Mouse (Mus musculus) adrenal gland, adult 2 months (tissue): Measurements from ENCODE around the gene Zfpm1. TPM values are rescaled to one million over a fixed set of nuclear protein-coding genes. Genes with fewer than 3 reads are reported as not detected.

Experiments used
- DNase-seq: peaks from one replicate; pipeline ENCODE4 v3.0.0; 2021
- polyA plus RNA-seq: library from polyadenylated mRNA; depleted of rRNA; stranded (reverse); fragments of >200 nt; gene quantifications from 2 replicates; pipeline ENCODE4 v1.2.3, GENCODE M21; 2012
- total RNA-seq, 2 experiments: library from RNA; stranded (reverse); gene quantifications; 2 replicates each; pipeline ENCODE4 v1.2.3; 2021

Zfpm1 gene
- total and polyA plus RNA-seq, 3 experiments: 16.0 to 37.4 (median 24.2) TPM

DNA sequence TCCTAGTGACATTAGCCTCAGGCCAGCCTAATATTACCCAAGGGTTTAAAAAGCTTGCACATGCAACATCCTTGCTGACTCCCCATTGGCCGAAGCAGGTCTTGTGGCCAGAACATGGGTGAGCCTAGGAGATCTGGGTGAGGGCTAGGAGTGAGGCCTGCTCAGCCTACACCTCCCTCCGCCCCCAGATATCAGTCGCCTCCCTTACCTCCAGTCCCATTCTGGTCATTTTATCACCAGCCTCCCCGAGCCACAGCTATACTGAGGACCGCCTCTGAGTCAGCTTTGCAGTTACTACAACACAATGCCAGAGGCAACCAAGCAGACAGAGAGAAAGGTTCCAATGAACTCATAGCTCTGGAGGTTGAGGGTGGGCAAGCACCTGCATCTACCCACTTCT lies 5.6 kb upstream of the Zfpm1 start:
- no peak for DNase-seq

DNA sequence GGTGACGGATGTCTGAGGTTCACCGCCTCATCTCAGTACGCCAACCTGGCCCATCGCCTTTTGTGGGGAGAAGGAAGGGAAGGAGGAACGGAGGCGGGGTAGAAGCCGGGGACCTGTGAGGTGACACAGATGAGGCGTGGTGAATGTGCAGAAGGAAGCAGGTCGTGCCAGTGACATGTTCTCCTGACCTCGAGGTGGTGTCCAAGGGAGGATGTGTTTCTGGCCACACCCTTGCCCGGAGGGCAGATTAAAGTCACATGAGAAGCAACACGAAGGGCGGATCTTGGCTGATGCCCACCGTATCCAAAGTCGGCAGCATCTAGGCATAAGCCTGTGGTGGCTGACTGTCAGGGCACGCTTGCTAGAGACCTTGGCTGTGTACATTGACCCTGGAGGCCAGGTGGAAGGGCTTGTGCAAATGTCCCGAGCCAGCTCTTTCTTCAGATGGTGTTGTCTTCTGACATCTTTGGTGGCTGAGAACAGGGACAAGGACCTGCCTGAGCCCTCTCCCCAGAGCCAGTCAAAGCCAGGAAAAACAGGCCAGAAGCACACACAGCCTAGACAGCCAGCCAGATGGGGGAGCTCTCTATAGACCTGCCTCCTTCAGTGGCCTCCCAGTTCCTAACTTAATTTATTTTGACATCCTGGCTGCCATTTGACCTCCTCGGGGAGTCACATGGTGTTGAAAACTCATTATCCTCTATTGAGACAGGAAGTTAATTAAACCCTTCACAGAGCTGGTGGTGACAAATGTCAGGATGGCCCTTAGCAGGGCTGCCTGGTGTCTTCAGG lies 4.5 kb upstream of the Zfpm1 start:
- DNase-seq: peak; percentile 29

- no peak for DNase-seq
These were observed 1.8 kb upstream of the Zfpm1 start for GRCm38 (mm10) chr8:122280156-122280555.

DNA sequence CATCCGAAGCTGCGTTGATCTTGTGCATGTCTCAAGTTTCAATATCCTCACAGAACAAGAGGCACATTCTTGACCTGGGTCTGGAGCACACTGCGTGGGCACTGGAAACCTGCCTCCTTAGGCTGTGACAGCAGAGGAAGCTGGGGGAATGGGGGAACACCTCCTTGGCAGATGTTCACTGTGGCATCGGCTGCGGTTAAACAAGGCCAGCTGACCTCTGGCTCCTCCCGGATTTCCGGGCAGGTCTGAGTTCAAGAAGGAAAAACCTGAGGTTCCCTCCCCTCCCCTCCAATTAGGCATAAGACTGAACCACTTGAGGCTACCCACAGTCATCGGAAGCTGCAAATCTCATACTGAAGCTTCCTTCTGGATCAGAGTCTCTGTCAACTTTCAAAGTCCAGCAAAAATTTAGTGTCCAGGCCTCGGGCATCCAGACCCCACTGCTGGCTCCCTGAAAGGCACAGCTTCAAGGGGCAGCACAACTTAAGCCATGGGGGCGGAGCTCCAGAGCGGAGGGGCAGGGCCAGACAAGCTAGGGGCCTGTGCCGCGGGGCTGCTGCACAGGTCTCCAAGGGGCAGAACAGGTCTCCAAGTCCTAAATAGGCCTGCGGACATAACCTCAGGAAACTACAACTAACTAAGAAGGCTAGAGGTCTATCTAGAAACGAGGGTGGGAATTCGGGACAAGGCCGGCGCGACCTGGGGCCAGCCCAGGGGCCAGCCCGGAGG lies 1.2 kb upstream of the Zfpm1 start:
- DNase-seq: no peak

GRCm38 (mm10) chr8:122281317-122282034 lies 465 bp upstream of the Zfpm1 start:
- DNase-seq: peak; percentile 100

DNA sequence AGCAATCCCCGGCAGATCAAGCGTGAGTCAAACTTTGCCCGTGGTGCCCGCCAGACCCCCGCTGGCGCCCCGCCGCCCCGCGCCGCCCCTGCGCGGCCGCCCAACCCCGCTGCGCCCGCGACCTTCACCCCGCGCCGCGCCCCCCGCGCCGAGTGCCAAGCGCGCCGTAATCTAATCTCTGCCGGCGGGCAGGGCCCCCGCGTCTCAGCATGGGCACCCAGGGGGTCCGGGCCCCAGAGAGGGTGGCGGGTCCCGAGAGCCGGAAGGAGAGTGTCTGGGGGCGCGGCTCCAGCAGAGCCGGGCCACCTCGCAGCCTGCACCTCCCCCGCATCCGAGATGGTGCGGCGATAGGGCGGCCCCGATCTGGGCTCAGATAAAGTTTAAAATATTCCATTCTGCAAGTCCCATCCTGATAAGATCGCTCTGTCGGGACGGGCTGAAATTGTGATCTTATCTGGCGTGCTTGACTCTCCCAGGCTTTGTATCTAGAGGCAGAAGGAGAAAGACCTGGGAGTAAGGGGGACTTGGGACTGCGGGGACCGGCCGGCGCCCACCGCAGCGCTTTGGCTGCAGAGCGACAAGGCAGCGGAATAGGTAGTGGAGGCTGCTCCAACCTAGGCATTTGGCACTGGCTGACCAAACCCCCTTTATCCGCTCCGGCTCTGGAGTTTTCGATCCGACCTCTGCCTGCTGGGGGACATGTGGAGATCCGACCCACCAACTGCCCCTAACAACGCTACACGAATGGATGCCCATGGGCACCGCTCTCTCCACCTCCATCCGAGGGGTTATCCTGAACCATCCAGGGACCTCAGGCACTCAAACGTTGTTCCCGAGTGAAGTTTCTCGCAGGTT lies 787 bp downstream of the Zfpm1 start:
- DNase-seq: peak; percentile 60

DNA sequence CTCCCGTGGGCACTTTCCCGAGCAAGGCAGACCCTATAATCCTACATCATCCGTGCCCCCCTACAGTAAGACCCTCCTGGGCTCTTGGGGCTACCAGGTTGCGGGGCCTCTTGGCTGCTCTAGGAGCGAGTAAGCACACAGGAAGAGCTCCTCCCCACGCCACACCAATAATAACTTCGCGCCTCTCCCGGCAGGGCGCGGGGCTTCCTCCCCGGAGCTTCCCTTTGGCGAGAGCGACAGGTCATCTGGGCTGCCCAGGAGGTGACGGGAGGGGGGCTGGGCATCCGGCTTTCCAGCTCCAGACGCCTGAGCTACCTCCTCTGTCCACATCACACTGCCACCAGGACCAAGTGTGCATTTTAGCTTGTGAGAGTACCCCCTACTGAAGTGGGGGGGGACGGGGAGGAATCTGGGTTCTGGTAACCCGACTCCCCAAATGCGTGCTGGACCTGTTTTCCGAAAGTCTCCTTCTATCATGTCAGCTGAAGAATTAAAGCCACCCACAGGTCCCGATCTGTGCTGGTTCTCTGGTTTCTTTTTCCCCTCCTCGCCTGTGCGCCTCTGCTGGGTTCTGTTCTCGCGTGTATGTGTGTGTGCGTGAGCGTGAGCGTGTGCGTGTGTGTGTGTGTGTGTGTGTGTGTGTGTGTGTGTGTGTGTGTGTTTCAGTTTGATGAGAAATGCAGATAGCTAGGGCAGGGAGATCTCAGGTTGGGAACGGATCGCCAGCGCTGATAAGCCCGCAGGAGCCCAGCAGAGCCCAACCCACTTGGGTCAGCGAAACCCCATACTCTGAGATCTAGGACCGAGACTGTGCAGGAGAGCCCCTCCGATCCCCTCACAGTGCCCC lies 1.6 kb downstream of the Zfpm1 start:
- peak; percentile 83 for DNase-seq

- DNase-seq: peak; percentile 69
These were observed 2.3 kb downstream of the Zfpm1 start for GRCm38 (mm10) chr8:122284203-122284658.

DNA sequence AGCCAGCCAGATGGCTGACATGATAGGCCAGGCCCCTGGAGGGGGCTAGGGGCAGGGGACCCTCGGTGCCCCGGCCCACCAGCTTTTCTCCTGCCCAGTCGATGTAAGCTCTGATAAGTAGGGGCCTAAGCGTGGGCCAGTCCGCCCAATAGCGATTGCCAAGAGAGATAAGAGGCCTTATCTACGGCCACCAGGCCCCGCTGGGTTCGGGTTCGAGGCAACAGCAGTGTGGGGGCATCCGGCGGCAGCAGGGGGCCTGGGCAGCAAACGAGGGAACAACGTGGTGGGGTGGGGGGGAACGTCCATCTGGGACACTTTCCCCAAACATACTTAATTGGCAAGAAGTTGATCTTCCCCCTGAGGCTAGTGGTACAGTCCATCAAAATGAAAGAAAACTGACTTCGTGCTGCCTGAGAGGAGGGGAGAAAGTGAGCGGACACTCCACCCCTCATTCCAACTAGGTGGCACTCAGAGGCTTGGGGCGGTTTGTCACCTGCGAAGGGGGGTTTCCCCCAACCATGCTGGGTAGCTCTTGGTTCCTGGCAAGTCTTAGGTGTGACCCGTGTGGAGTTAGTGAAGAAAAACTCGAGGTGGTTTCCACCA lies 2.8 kb downstream of the Zfpm1 start:
- DNase-seq: peak; percentile 26

GRCm38 (mm10) chr8:122285727-122286126 lies 3.8 kb downstream of the Zfpm1 start:
- no peak for DNase-seq

DNA sequence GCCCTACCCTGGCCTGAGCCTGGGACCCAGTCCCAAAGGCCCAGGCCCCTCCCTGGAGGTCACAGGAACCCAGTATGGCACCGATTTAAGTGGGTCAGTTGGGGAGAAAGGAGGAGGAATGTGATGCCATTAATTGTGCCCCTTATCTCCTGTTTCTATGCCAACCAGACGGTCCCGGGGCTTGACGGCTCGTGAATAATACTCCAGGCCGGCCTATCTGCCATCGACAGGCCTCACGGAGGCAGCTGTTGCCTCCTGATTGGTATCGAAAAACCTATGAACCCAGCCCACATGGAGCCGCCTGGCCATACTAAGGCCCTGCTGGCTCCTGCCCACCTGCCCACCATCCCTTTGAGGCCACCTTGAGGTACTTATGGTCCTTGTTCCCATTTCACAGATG lies 5.0 kb downstream of the Zfpm1 start:
- DNase-seq: no peak

- DNase-seq: no peak
These were observed 5.8 kb downstream of the Zfpm1 start for GRCm38 (mm10) chr8:122287742-122288141.

DNA sequence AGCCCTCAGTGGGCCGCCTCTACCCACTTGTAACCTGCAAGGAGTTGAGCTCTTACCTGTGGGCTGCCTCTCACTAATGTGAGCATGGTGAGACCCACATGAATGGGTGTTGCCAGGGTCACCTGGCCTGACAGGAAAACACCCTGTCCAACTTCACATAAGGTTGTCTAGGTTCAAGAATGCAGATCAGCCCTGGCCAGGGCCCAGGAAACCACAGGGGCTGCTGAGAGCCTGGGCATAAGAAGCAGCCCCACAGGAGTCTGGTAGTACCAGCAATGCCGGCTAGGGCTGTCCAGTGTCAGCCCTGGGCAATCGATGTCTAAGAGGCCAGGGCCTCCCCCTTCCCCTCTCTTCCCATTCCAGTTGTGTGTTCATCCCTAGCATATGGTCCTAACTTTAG lies 6.4 kb downstream of the Zfpm1 start:
- no peak for DNase-seq

DNA sequence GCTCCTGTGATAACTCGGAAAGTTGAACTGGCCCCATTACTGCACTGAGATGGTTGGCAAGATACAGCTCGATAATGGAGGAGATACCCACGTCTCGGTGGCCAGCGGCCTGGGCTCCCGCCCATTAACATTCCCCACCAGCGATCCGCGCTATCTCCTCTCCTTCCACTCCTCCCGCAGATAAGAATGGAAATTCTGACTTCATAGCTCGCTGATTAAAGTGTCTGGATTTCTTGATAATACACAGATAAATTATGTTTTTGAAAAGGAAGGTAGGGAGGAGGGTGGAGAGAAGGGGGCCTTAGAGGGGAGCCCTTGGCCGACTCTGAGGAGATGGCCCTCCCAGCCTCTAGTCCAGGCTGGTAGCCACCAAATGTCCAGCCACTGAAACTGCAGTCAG lies 9.1 kb downstream of the Zfpm1 start:
- no peak for DNase-seq

DNA sequence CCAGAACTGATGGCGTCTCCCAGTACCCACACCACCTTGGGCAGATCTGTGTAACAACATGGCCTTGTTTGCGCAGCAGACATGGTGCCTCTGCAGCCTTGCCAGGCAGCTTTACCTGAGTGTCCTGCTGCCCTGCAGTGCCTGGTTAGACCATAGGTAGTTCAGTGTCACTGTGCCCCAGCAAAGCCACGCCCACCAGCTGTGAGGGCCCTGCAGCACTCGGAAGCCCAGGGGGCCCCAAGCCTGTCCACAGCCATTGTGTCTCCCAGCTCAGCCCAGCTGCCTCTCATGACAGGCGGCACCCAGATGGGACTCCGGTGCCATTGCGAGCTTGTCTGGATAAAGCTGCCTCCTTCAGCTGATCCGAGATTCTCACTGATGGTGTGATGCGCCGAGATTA lies 9.6 kb downstream of the Zfpm1 start:
- DNase-seq: no peak

GRCm38 (mm10) chr8:122293484-122293883 lies 11.5 kb downstream of the Zfpm1 start:
- no peak for DNase-seq

GRCm38 (mm10) chr8:122294273-122294683 lies 12.3 kb downstream of the Zfpm1 start:
- peak; percentile 77 for DNase-seq

GRCm38 (mm10) chr8:122295389-122295788 lies 13.4 kb downstream of the Zfpm1 start:
- DNase-seq: no peak

DNA sequence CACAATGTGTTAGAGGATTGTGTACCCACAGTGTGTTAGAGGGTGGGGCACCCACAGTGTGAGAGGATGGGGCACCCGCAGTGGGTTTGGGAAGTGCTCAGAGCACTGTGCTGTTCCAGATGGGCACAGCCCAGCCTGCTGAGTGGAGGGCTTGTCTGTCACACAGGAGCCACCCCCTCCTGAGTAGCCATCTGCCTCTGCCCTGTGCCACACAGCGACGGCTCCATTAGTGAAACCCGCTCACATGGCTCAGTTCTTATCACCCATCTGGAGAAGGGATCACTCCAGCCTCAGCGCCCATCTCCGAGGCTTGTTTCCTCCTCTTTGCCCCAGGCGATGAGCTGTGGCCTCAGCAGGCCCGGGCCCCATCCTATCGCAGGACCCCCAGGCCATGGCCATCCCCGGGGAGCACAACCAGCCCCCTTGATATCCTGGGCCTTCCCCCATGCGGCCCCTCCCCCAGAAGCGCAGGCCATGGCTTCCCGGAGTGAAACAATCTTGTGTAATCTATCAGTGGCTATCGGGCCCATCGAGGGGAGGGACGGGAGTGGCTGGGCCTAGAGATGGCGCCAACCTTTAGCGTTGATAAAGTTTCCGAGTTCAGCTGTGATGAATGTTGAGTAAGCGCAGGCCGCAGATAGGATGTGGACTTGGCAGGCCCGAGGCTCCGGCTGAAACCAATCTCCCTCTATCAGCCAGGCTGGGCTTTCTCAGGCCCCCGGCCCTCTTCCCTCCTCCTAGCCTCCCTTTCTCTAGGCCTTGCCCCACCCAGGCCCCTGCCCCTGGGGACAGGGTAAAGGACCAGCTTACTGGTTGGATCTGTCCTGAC lies 14.4 kb downstream of the Zfpm1 start:
- no peak for DNase-seq
